ENCODE assay signal across 15 mouse cellular contexts in the genomic region with DNA sequence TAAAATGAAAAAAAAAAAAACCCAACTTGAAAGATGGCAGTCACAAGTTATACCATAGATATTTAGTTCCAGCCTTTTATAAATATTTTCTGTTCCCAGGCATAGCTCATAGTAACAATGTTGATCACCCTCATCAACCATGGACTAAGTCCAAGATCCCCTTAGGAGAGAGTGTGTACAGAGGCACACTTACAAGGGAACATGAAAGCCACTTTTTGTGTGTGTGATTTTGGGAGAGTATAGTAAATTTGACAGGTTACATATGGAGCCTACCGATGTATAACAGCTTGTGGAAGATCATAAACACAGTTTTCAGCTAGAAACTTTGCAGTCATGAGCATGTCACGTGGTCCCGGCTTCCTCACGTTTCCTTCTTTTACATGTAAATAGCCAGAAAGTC.
"Had no signal": no experiment of that assay in that cellular context is flagged by ENCODE, and none has a peak within 500 bp of the region (broad histone marks: within the 10 kb centered on the region; RNA-seq: fewer than 3 reads in every experiment).

No protein-coding gene starts in this region.

- H3K4me1 ChIP-seq: liver, embryonic 15.5 days; megakaryocyte, embryonic 14.5 days; midbrain, embryonic 13.5 days; midbrain, embryonic 15.5 days; neural tube, embryonic 12.5 days had no signal

- H3K27me3 ChIP-seq: liver, embryonic 15.5 days; megakaryocyte, embryonic 14.5 days; midbrain, embryonic 13.5 days; midbrain, embryonic 15.5 days; neural tube, embryonic 12.5 days had no signal

- H3K4me3 ChIP-seq: liver, embryonic 15.5 days; megakaryocyte, embryonic 14.5 days; midbrain, embryonic 13.5 days; midbrain, embryonic 15.5 days; neural tube, embryonic 12.5 days had no signal

- H3K27ac ChIP-seq: liver, embryonic 15.5 days; macrophage; midbrain, embryonic 13.5 days; midbrain, embryonic 15.5 days; neural tube, embryonic 12.5 days had no signal

- H3K4me2 ChIP-seq: liver, embryonic 15.5 days; midbrain, embryonic 11.5 days; midbrain, embryonic 13.5 days; midbrain, embryonic 15.5 days; neural tube, embryonic 12.5 days had no signal

- H3K36me3 ChIP-seq: liver, embryonic 15.5 days; midbrain, embryonic 13.5 days; midbrain, embryonic 15.5 days; neural tube, embryonic 12.5 days had no signal

- H3K9ac ChIP-seq: liver, embryonic 15.5 days; liver, postnatal 0 days; midbrain, embryonic 13.5 days; midbrain, embryonic 15.5 days; neural tube, embryonic 12.5 days had no signal

- ATAC-seq: liver, postnatal 0 days; midbrain, embryonic 13.5 days; midbrain, embryonic 15.5 days had no signal

- H3K9me3 ChIP-seq: liver, embryonic 15.5 days; midbrain, embryonic 13.5 days; midbrain, embryonic 15.5 days; neural tube, embryonic 12.5 days had no signal

- DNase-seq: liver, postnatal 0 days; lung, adult 2 months; lung, postnatal 10 days; lung, postnatal 36 days; right cerebral cortex, postnatal 14 days; thymus, adult 18-20 months; thymus, postnatal 14 days; thymus, postnatal 36 days had no signal
